ENCODE assay signal across 8 mouse cellular contexts in the genomic region with DNA sequence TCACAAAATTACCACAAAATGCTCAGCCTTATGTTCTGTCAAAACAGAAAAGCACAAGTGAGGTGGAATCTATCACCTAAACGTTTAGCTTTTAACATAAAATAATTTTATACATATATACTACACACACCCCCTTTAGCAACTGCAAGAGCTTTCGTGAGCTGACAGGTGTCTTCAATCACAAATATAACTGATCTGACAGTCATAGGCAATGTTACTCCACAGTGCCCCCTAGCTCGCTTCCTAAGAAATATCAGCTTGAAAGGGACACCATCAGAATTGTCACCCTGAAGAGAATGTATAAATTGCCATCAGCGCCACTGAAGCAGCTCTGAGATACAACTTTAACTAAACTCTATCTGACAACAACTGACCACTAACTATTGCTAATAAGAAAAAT. TPM values are rescaled to one million over a fixed set of nuclear protein-coding genes. Genes with fewer than 3 reads are reported as not detected.
DNase-seq lines count a peak whose midpoint lies in the region; ATAC-seq and TF ChIP-seq lines count a peak whose summit lies in the region.

No protein-coding gene starts in this region.

- H3K9ac ChIP-seq in hindbrain, embryonic 15.5 days = no peak overlapping the region
- H3K9ac ChIP-seq in limb, embryonic 14.5 days (ENCODE audit: low read depth, low read length, severe bottlenecking) = no peak overlapping the region

- peaks cover 39% of the 10 kb centered on the region for H3K79me2 ChIP-seq in myocyte (ENCODE audit: control insufficient read depth, insufficient read depth)

- no peak overlapping the region for H3K27ac ChIP-seq in hindbrain, embryonic 15.5 days (replicated peaks)
- no peak overlapping the region for H3K27ac ChIP-seq in limb, embryonic 14.5 days (replicated peaks; ENCODE audit: low read depth, low read length)

- WGBS in hindbrain, embryonic 15.5 days = 4% methylated on average over 4 of the region's 4 CpGs
- WGBS in limb, embryonic 14.5 days = 6% methylated on average over 4 of the region's 4 CpGs

- H3K4me3 ChIP-seq in hindbrain, embryonic 15.5 days = no peak overlapping the region
- no peak overlapping the region for H3K4me3 ChIP-seq in limb, embryonic 14.5 days (replicated peaks; ENCODE audit: low read length)
- H3K4me3 ChIP-seq in myocyte = no peak overlapping the region

- no peak for ATAC-seq in hindbrain, embryonic 15.5 days (ENCODE audit: low FRiP score, low read depth)
- no peak for ATAC-seq in limb, embryonic 14.5 days (ENCODE audit: low FRiP score, low read depth)

- TF ChIP-seq POLR2A in limb, embryonic 14.5 days (IDR thresholded peaks at IDR 0.05; ENCODE audit: borderline replicate concordance, extremely low read depth, insufficient read depth, insufficient read length) = no peak
- no peak for TF ChIP-seq POLR2A in myocyte (IDR thresholded peaks at IDR 0.05; ENCODE audit: insufficient read length, low read depth)

- H3K36me3 ChIP-seq in hindbrain, embryonic 15.5 days = no peaks in the 10 kb centered on the region
- no peaks in the 10 kb centered on the region for H3K36me3 ChIP-seq in limb, embryonic 14.5 days (ENCODE audit: control insufficient read depth, insufficient read depth, low read length)
- H3K36me3 ChIP-seq in myocyte (ENCODE audit: control insufficient read depth, insufficient read depth) = no peaks in the 10 kb centered on the region

- H3K9me3 ChIP-seq in hindbrain, embryonic 15.5 days = no peaks in the 10 kb centered on the region
- H3K9me3 ChIP-seq in limb, embryonic 14.5 days (ENCODE audit: control insufficient read depth, low read length) = no peaks in the 10 kb centered on the region

- H3ac ChIP-seq in myocyte (ENCODE audit: control insufficient read depth, insufficient read length) = no peak overlapping the region

- peaks cover 19% of the 10 kb centered on the region for H3K4me1 ChIP-seq in hindbrain, embryonic 15.5 days (replicated peaks)
- H3K4me1 ChIP-seq in limb, embryonic 14.5 days (ENCODE audit: control insufficient read depth, insufficient read depth, low read length) = 0 out of 2 replicates have a peak, but pooled peaks cover 3% of the 10 kb centered on the region

- H3K4me2 ChIP-seq in hindbrain, embryonic 15.5 days = peak overlapping the region; percentile 70
- H3K4me2 ChIP-seq in limb, embryonic 14.5 days (replicated peaks; ENCODE audit: low read depth, low read length, severe bottlenecking) = no peak overlapping the region
- H3K4me2 ChIP-seq in myocyte (ENCODE audit: low read depth) = peak overlapping the region; percentile 88

- no peaks in the 10 kb centered on the region for H3K27me3 ChIP-seq in hindbrain, embryonic 15.5 days
- no peaks in the 10 kb centered on the region for H3K27me3 ChIP-seq in limb, embryonic 14.5 days (ENCODE audit: control insufficient read depth, insufficient read depth, low read length)
- H3K27me3 ChIP-seq in myocyte (ENCODE audit: control insufficient read depth, insufficient read depth, insufficient read length) = no peaks in the 10 kb centered on the region

- peak; percentile 18 for DNase-seq in ovary, postnatal 14 days (ENCODE audit: low spot score)
- no peak for DNase-seq in ovary, adult 18-20 months (ENCODE audit: low spot score)
- DNase-seq in c-Kit-negative CD71-positive TER-119-positive erythroid progenitor cells, embryonic 14.5 days (ENCODE audit: low read depth, low spot score) = peak; percentile 86
- peak; percentile 35 for DNase-seq in fibroblast of lung, adult 2 months (ENCODE audit: low read depth)
- DNase-seq in limb, embryonic 14.5 days (ENCODE audit: low spot score) = peak; percentile 84
- peak; percentile 68 for DNase-seq in testis, postnatal 10 days (ENCODE audit: low spot score)

TF ChIP-seq in myocyte, 11 proteins besides CTCF, POLR2A, EP300 and RAD21:
- TF ChIP-seq USF1 (IDR thresholded peaks at IDR 0.05; ENCODE audit: low read depth) = no peak
- no peak for TF ChIP-seq CEBPB (IDR thresholded peaks at IDR 0.05; ENCODE audit: insufficient read depth, poor library complexity, severe bottlenecking)
- TF ChIP-seq TCF12 (IDR thresholded peaks at IDR 0.05; ENCODE audit: insufficient read depth, poor library complexity, severe bottlenecking) = no peak
- TF ChIP-seq SRF (IDR thresholded peaks at IDR 0.05; ENCODE audit: control insufficient read depth, insufficient read length, low read depth) = no peak
- TF ChIP-seq MAX (IDR thresholded peaks at IDR 0.05; ENCODE audit: low read depth) = no peak
- no peak for TF ChIP-seq E2F4 (IDR thresholded peaks at IDR 0.05; ENCODE audit: insufficient read depth)
- no peak for TF ChIP-seq REST (IDR thresholded peaks at IDR 0.05; ENCODE audit: insufficient read depth, insufficient read length)
- TF ChIP-seq POLR2AphosphoS2 (IDR thresholded peaks at IDR 0.05; ENCODE audit: insufficient read length, low read depth) = no peak
- no peak for TF ChIP-seq MYOD1 (IDR thresholded peaks at IDR 0.05; ENCODE audit: control insufficient read depth in 1 of 3, insufficient read length in 2 of 3, low read depth in 2 of 3)
- TF ChIP-seq MYOG (IDR thresholded peaks at IDR 0.05; ENCODE audit: control insufficient read depth in 1 of 3, insufficient read depth in 1 of 3, insufficient read length in 2 of 3, low read depth in 2 of 3) = no peak
- no peak for TF ChIP-seq TCF3 (IDR thresholded peaks at IDR 0.05; ENCODE audit: insufficient read length, low read depth)

RNA-seq across cellular contexts. Expression of a gene that starts 2.0 kb away (rescaled TPM):
- polyA plus RNA-seq in hindbrain, embryonic 15.5 days (2015; fragmentation: Nextera tagmentation; extraction: Ambion mirVana) = 15.1 and 15.2 TPM in 2 replicates
- 16.3 and 16.8 TPM in 2 replicates for polyA plus RNA-seq in limb, embryonic 14.5 days (2012; rRNA removed)
- polyA plus RNA-seq in limb, embryonic 14.5 days (2014; fragmentation: Nextera tagmentation; extraction: Ambion mirVana) = 15.8 and 18.7 TPM in 2 replicates
- polyA plus RNA-seq in myocyte (2012; fragmentation: generic; extraction: Trizol) = 10.5 TPM

RNA-seq across cellular contexts. Expression of a gene that starts 53.9 kb away (rescaled TPM):
- polyA plus RNA-seq in hindbrain, embryonic 15.5 days (2015; fragmentation: Nextera tagmentation; extraction: Ambion mirVana) = not detected in 2 replicates
- polyA plus RNA-seq in limb, embryonic 14.5 days (2012; rRNA removed) = not detected in 2 replicates
- polyA plus RNA-seq in limb, embryonic 14.5 days (2014; fragmentation: Nextera tagmentation; extraction: Ambion mirVana) = 0.57 TPM in 1 of 2 replicates, not detected in the other
- 0.04 TPM for polyA plus RNA-seq in myocyte (2012; fragmentation: generic; extraction: Trizol)
